Mouse (Mus musculus) right cerebral cortex, postnatal 14 days (tissue): ENCODE measurements around the gene Surf1.
A peak's percentile ranks its signal among the peaks of the same experiment; 100 is the strongest.
"Not testable (repeated sequence)": the region's sequence is repeated elsewhere in the genome, so short reads cannot be mapped to it uniquely, and the experiment has no call there.

Experiments used
- DNase-seq: peaks from one replicate; pipeline ENCODE4 v3.0.0; 2022

Gene Surf1

GRCm38 (mm10) chr2:26921784-26922183 is 5.5 kb upstream of the Surf1 start:
- DNase-seq: no peak

DNA sequence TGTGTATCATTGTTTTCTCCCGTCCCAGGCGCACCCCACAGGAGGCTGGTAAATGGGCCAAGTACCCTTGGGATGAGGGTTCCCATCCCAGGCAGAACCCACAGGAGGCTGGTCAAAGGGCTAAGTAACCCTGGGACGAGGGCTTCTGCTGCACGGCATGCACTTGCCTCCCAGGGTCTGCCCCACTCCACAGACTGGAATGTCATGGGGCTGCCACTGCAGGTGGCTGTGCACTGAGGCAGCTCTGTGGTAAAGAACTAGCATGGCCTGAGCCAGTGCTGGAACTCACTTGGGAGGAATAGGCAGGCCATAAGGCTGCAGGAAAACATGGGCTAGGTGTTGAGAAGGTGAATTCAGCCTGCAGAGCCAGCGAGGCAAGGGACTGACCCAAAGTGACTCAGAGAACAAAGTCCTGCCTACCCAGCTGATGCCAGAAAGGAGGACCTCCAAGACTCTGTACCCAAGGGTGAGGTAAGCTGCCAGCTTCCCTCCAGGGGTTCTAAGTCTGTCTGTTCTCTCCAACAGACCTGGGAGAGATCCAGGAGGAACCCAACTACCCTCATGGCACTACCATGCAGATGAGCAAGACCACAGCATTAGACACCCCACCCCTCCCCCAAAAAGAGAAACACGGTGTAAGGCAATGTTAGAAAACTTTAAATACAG is 4.0 kb upstream of the Surf1 start:
- DNase-seq: no peak

DNA sequence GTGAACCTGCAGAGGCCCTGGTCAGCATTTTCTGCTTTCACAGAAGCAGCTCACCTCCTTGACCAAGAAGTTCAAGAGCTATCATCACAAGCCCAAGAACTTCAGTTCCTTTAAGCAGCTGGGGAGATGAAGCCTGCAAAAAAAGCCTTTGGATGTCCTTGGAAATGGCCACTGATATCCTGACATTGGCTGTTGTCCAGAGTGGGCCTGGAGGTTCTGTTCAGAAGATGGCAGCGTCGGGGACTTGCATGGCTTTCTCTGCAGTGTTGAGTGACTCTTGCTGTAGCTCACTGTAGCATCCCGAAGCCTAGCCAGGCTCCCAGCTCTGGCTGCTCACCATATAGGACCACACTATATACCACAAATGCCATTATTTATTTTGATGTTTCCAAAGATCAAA is 3.4 kb upstream of the Surf1 start:
- no peak for DNase-seq

- no peak for DNase-seq
Observed at GRCm38 (mm10) chr2:26916738-26917137, 408 bp upstream of the Surf1 start.

DNA sequence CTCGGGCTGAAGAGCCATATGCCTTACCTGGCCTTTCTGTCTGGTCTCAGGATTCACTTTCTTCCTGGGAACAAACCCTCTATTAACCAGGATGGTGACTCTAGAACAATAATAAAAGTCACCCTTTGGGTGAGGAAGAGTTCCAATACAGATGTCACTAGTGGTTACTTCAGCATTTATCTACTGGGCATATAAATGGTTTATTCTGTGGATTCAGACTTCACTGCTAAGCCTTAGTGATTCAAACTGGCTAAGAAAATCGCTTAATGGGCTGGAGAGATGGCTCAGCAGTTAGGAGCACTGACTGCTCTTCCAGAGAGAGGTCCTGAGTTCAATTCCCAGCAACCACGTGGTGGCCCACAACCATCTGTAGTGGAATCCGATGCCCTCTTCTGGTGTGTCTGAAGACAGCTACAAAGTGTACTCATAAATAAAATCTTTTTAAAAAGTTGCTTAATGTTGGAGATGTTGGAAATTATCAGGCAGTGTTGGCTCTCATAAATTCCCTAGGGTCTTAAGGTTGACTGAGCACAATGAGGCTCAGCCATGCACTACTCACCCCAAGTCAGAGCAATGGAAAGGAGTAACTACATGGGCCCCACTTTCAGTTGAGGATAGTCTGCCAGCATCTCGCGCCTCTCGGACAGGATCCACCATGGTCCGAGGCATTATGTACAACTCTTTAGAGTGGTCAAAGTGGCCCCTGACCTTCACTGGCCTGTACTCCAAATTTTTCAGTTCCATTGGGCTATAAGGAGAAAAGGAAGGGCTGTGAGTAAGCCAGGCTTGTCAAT is 2.0 kb downstream of the Surf1 start:
- DNase-seq: no peak

GRCm38 (mm10) chr2:26913416-26914147 is 2.7 kb downstream of the Surf1 start:
- DNase-seq: no peak

- no peak for DNase-seq
Observed at GRCm38 (mm10) chr2:26912253-26912770, 4.0 kb downstream of the Surf1 start.

DNA sequence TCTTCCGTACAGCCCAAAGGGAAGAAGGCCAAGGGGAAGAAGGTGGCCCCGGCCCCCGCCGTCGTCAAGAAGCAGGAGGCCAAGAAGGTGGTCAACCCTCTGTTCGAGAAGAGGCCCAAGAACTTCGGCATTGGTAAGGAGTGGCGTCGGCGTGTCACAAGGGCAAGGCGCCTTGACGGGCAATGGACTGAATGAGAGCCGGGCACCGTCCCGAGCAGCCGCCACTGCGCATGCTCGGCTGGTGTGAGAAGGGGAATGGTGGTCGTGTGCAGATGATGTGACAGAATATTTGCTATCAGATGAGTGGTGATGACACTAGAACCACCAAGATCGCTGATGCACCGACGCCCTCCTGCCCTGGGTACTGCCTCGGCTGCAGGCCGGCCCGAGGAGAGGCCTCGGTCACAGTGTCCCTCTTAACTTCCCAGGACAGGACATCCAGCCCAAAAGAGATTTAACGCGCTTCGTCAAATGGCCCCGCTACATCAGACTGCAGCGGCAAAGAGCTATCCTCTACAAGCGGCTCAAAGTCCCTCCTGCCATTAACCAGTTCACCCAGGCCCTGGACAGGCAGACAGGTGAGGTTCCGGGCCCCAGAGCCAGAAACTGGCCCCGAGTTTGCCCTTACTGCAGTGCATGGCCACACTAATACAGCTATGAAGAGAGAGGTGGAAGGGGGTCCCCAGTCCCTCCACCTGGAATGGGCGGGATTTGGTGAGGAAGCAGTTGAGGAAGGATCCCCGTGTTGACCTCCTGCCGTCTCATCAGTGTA is 5.2 kb downstream of the Surf1 start:
- DNase-seq: peak; percentile 70

DNA sequence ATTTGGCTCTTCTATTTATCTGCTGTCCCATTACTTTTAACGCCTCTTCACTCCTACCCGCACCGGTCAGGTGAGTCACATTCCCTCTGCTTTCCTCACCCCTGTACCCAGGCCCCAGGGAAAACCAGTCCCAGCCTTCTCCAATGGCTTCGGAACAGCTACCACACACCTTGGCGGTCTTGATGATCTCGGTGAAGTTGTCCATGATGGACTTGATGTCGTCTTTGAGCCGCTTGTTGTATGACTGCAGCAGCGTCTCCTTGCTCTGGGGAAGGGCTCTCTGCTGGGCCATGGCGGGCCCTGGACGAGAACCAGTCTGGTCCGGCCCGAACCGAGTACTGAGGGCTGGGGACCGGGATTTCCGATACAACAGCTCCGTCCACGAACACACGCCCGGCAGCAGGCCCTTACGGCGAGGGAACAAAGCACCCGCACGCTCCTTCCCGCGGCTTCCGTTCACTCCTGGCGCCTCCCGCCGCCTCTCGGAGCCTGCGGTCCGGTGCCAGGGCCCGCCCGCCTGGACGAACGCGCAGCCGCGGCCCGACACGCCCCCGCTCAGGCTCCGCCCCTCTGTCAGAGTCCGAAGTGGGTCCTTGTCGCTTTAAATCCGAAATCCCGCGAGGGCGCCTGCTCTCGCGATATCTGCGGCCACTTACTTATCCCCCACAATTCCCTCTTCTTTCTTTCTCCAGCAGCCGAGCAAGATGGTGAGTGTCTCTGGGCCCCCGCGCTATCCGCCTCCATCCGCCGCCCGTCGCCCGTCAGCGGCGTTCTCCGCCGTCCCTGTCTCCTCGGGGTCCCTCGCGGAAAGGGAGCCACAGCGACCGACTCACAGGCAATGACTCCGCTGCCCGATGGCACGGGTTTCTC is 6.0 kb downstream of the Surf1 start, which contains the start of the genes Med22 and Rpl7a:
Med22 (minus strand) TSS at position 554 of the 870 bp plus-strand sequence.
Rpl7a (plus strand) TSS at position 641 of the 870 bp plus-strand sequence.
- DNase-seq: peak; percentile 100

DNA sequence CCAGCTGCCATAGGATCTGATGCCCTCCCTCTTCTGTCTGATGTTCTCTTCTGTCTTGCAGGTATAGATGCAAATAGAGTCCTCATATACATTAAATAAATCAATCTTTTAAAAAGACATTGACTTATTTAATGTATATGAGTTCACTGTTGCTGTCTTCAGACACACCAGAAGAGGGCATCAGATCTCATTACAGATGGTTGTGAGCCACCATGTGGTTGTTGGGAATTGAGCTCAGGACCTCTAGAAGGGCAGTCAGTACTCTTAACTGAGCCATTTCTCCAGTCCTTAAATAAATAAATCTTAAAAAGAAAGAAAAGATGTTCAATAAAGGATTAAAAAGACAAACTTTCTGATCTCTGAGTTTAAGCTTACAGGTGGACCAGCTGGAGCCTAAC is 6.9 kb downstream of the Surf1 start:
- DNase-seq: no peak

DNA sequence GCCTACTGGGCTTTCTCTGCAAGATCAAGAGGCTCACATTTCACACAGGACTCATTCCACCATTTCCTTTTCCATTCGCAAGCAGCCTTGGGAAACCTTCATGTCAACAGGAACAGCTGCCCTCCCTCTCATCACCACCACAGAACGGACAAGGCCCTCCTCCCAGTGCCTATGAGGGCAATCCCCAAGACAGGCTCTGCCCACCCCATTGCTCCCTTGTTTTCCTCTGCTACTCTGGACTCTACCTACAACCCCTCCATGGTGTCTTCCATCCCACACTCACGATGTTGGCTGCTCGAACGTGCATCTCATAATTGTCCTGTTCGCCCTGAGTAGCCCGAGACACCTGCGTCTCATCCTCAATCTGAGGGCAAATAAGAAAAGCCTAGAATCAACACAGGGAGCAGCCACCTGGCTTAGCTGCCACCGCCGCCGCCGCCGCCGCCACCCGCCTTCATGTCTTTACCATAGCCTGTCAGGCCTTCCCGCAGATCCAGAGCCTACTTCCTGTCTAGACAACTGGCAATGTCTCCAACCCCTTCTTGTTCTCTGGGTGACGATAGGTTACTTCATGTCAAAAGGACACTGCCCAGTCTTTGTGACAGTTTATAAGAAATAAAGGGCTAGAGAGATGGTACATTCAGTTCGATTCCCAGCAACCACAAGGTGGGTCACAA is 7.5 kb downstream of the Surf1 start:
- DNase-seq: no peak

GRCm38 (mm10) chr2:26907109-26907508 is 9.2 kb downstream of the Surf1 start:
- peak; percentile 37 for DNase-seq

DNA sequence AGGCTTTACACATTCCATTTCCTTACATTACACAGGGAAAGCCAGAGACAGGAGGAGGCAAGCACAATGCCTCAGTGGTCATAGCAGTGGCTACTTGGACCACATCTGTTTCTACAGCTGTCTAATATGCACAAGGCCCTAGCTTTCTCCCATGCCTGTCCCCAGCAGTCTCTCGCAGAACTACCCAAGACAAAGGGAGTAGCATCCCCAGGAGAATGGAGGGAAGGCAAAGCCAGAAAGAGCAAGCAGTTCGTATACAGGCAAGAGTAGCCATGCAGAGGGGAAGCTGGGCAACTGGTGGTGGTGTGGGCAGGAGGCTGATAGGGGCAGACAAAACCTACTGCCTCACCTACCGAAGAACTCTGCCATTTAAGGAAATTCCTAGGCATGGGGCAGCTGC is 9.9 kb downstream of the Surf1 start:
- DNase-seq: no peak

GRCm38 (mm10) chr2:26905936-26906335 is 10.4 kb downstream of the Surf1 start:
- DNase-seq: no peak

- DNase-seq: no peak
Observed at GRCm38 (mm10) chr2:26903311-26903710, 13.0 kb downstream of the Surf1 start.

GRCm38 (mm10) chr2:26902467-26903220 is 13.7 kb downstream of the Surf1 start, which contains the start of gene Surf6:
Surf6 (minus strand) TSS chr2:26902879.
- peak; percentile 91 for DNase-seq

DNA sequence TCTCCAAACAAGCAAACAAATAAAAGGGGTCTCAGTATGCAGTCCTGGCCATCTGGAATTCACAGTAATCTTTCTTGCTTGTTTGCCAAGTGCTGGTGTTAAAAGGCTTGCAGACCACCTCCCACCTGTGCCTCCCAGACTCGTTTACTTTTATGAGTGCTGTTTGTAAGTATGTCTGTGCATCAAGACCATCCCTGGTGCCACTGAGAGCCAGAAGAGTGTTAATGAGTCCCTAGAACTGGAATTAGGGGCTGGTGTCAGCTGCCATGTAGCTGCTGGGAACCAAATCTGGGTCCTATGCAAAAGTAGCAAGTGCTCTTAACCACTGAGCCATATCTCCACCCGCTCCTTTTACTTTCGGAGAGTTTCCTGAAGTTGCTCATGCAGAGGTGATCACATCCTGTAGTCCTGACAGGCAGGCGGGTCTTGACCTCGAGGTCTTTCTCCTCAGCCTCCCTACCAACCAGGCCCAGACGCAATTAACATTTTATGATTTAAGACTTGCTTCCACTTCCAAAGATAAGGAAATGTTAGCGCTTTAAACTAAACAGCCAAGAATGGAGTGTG is 14.4 kb downstream of the Surf1 start:
- no peak for DNase-seq

GRCm38 (mm10) chr2:26900731-26901130 is 15.6 kb downstream of the Surf1 start:
- DNase-seq: no peak

- DNase-seq: no peak
Observed at GRCm38 (mm10) chr2:26895898-26896297, 20.4 kb downstream of the Surf1 start.

- not testable (repeated sequence) for DNase-seq
Observed at GRCm38 (mm10) chr2:26886170-26886569, 30.2 kb downstream of the Surf1 start.
